Mouse (Mus musculus): Measurements from ENCODE around the gene Picalm. TPM values are rescaled to one million over a fixed set of nuclear protein-coding genes. Genes with fewer than 3 reads are reported as not detected.
A peak's percentile ranks its signal among the peaks of the same experiment; 100 is the strongest.

Gene Picalm
- polyA plus RNA-seq, 1 experiment from 2014 or later, result 36.6 TPM

DNA sequence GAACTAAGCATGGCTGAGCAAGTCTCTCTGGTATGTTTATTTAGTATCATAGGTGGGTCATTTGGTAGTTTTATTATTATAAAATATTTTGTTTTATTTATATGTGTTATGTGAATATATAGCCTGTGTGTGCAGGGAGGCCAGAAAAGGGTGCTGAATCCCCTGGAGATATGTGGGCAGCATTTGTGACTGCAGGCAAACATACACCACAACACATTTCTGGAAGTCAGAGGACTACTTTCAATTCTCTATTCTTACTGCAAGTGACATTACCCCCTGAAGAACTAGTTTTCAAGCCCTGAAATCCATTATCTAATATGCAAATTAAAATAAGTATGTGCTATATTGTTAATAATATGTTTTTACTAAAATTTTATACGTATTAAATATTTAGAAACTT is 43.8 kb downstream of the Picalm start:
- Histone ChIP-seq H3K27me3 (replicated peaks; ENCODE audit: control insufficient read depth, insufficient read depth, low read length) (no peaks in the 10 kb centered on the region), H3K9ac (ENCODE audit: low read depth, low read length) (no peak overlapping the region), H3K4me3 (ENCODE audit: low read depth, low read length) (no peak overlapping the region), H3K4me2 (replicated peaks; ENCODE audit: low read depth) (no peak overlapping the region), H3K27ac (ENCODE audit: low read depth, low read length) (no peak overlapping the region), H3K9me3 (ENCODE audit: control insufficient read depth) (no peaks in the 10 kb centered on the region), H3K36me3 (ENCODE audit: control insufficient read depth, insufficient read depth) (peaks cover 48% of the 10 kb centered on the region), H3K4me1 (replicated peaks; ENCODE audit: control insufficient read depth, insufficient read depth, low read length) (no peaks in the 10 kb centered on the region)
- 100% methylated on average over 1 of the region's 1 CpGs for whole genome bisulfite sequencing
- ATAC-seq, result no peak
- TF ChIP-seq CTCF (IDR thresholded peaks at IDR 0.05; ENCODE audit: low read depth), result no peak

DNA sequence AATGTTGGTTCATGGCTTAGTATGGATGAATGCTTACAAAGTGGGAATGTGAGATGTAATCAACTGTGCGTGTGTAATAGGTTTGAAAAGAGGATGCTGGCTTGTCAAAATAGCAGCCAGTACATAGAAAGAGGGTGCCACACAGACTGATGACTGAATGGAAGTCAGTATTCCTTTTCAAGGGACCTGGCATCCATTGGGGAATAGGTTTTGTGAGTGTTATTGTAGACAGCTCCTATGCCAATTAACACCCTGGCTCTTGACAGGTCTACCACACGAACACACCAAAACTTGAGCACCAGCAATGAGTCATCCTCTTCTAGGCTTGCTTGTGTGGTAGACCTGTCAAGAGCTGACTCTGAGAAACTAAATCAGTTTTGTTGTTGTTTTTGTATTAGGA is 45.6 kb downstream of the Picalm start:
- H3K27me3 ChIP-seq (replicated peaks; ENCODE audit: control insufficient read depth, insufficient read depth, low read length), result no peaks in the 10 kb centered on the region
- no peaks in the 10 kb centered on the region for H3K9me3 ChIP-seq (ENCODE audit: control insufficient read depth)
- no peak for TF ChIP-seq CTCF (IDR thresholded peaks at IDR 0.05; ENCODE audit: low read depth)
- no peak overlapping the region for H3K27ac ChIP-seq (ENCODE audit: low read depth, low read length)
- peaks cover 52% of the 10 kb centered on the region for H3K36me3 ChIP-seq (ENCODE audit: control insufficient read depth, insufficient read depth)
- no peaks in the 10 kb centered on the region for H3K4me1 ChIP-seq (replicated peaks; ENCODE audit: control insufficient read depth, insufficient read depth, low read length)
- H3K9ac ChIP-seq (ENCODE audit: low read depth, low read length), result no peak overlapping the region
- H3K4me2 ChIP-seq (replicated peaks; ENCODE audit: low read depth), result no peak overlapping the region
- no peak for ATAC-seq
- no peak overlapping the region for H3K4me3 ChIP-seq (ENCODE audit: low read depth, low read length)
- 84% methylated on average over 2 of the region's 2 CpGs for WGBS

DNA sequence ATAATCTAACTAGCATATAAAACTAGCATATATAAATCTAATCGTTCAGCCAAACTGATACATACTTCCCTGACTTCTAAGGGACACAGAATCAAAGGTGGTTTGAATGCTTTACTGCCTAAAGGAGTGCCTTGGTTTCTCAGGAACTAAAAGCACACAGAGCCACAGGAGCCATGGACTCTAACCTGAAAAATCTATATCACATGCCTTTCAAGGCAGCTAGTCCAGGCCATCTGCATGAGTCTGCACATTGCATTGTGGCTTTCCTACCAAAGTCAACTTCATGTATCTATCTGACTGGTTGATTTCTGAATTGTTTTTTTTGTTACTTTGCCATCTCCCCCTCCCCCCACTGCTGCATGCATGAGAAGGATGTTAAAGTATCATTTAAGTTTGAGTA is 50.6 kb downstream of the Picalm start:
- H3K4me1 ChIP-seq (replicated peaks; ENCODE audit: control insufficient read depth, insufficient read depth, low read length), result no peaks in the 10 kb centered on the region
- H3K4me2 ChIP-seq (replicated peaks; ENCODE audit: low read depth), result no peak overlapping the region
- no peak overlapping the region for H3K9ac ChIP-seq (ENCODE audit: low read depth, low read length)
- WGBS, result 82% methylated on average over 1 of the region's 1 CpGs
- TF ChIP-seq CTCF (IDR thresholded peaks at IDR 0.05; ENCODE audit: low read depth), result no peak
- ATAC-seq, result peak; percentile 77
- no peak overlapping the region for H3K4me3 ChIP-seq (ENCODE audit: low read depth, low read length)
- peaks cover 46% of the 10 kb centered on the region for H3K36me3 ChIP-seq (ENCODE audit: control insufficient read depth, insufficient read depth)
- H3K27me3 ChIP-seq (replicated peaks; ENCODE audit: control insufficient read depth, insufficient read depth, low read length), result no peaks in the 10 kb centered on the region
- H3K27ac ChIP-seq (ENCODE audit: low read depth, low read length), result no peak overlapping the region
- no peaks in the 10 kb centered on the region for H3K9me3 ChIP-seq (ENCODE audit: control insufficient read depth)

- no peaks in the 10 kb centered on the region for H3K4me1 ChIP-seq (replicated peaks; ENCODE audit: control insufficient read depth, insufficient read depth, low read length)
- H3K27me3 ChIP-seq (replicated peaks; ENCODE audit: control insufficient read depth, insufficient read depth, low read length), result no peaks in the 10 kb centered on the region
- ATAC-seq, result no peak
- no peaks in the 10 kb centered on the region for H3K9me3 ChIP-seq (ENCODE audit: control insufficient read depth)
- 77% methylated on average over 5 of the region's 5 CpGs for WGBS
- H3K36me3 ChIP-seq (ENCODE audit: control insufficient read depth, insufficient read depth), result peaks cover 45% of the 10 kb centered on the region
- no peak overlapping the region for H3K4me2 ChIP-seq (replicated peaks; ENCODE audit: low read depth)
- no peak overlapping the region for H3K9ac ChIP-seq (ENCODE audit: low read depth, low read length)
- H3K27ac ChIP-seq (ENCODE audit: low read depth, low read length), result no peak overlapping the region
- H3K4me3 ChIP-seq (ENCODE audit: low read depth, low read length), result no peak overlapping the region
- peak; percentile 30 for TF ChIP-seq CTCF (IDR thresholded peaks at IDR 0.05; ENCODE audit: low read depth)
Observed at GRCm38 (mm10) chr7:90200251-90200650, 70.2 kb downstream of the Picalm start.

- Histone ChIP-seq H3K36me3 (ENCODE audit: control insufficient read depth, insufficient read depth) (peaks cover 38% of the 10 kb centered on the region), H3K9ac (ENCODE audit: low read depth, low read length) (no peak overlapping the region), H3K27ac (ENCODE audit: low read depth, low read length) (no peak overlapping the region), H3K4me2 (replicated peaks; ENCODE audit: low read depth) (no peak overlapping the region), H3K4me1 (replicated peaks; ENCODE audit: control insufficient read depth, insufficient read depth, low read length) (no peaks in the 10 kb centered on the region), H3K27me3 (replicated peaks; ENCODE audit: control insufficient read depth, insufficient read depth, low read length) (no peaks in the 10 kb centered on the region), H3K4me3 (ENCODE audit: low read depth, low read length) (no peak overlapping the region), H3K9me3 (ENCODE audit: control insufficient read depth) (no peaks in the 10 kb centered on the region)
- 78% methylated on average over 2 of the region's 2 CpGs for WGBS
- TF ChIP-seq CTCF (IDR thresholded peaks at IDR 0.05; ENCODE audit: low read depth), result no peak
- no peak for ATAC-seq
Observed at GRCm38 (mm10) chr7:90201877-90202465, 72.0 kb downstream of the Picalm start.

- peaks cover 41% of the 10 kb centered on the region for H3K36me3 ChIP-seq (ENCODE audit: control insufficient read depth, insufficient read depth)
- no peak overlapping the region for H3K27ac ChIP-seq (ENCODE audit: low read depth, low read length)
- H3K27me3 ChIP-seq (replicated peaks; ENCODE audit: control insufficient read depth, insufficient read depth, low read length), result no peaks in the 10 kb centered on the region
- no peak overlapping the region for H3K4me2 ChIP-seq (replicated peaks; ENCODE audit: low read depth)
- H3K4me1 ChIP-seq (replicated peaks; ENCODE audit: control insufficient read depth, insufficient read depth, low read length), result no peaks in the 10 kb centered on the region
- no peak for ATAC-seq
- 92% methylated on average over 2 of the region's 2 CpGs for WGBS
- H3K4me3 ChIP-seq (ENCODE audit: low read depth, low read length), result no peak overlapping the region
- no peak overlapping the region for H3K9ac ChIP-seq (ENCODE audit: low read depth, low read length)
- H3K9me3 ChIP-seq (ENCODE audit: control insufficient read depth), result no peaks in the 10 kb centered on the region
- no peak for TF ChIP-seq CTCF (IDR thresholded peaks at IDR 0.05; ENCODE audit: low read depth)
Observed at GRCm38 (mm10) chr7:90203914-90204313, 73.9 kb downstream of the Picalm start.

GRCm38 (mm10) chr7:90210116-90210515 is 80.1 kb downstream of the Picalm start:
- TF ChIP-seq CTCF (IDR thresholded peaks at IDR 0.05; ENCODE audit: low read depth), result no peak
- Histone ChIP-seq H3K4me1 (replicated peaks; ENCODE audit: control insufficient read depth, insufficient read depth, low read length) (no peaks in the 10 kb centered on the region), H3K4me2 (replicated peaks; ENCODE audit: low read depth) (no peak overlapping the region), H3K27me3 (replicated peaks; ENCODE audit: control insufficient read depth, insufficient read depth, low read length) (no peaks in the 10 kb centered on the region), H3K9ac (ENCODE audit: low read depth, low read length) (no peak overlapping the region), H3K9me3 (ENCODE audit: control insufficient read depth) (no peaks in the 10 kb centered on the region), H3K36me3 (ENCODE audit: control insufficient read depth, insufficient read depth) (peaks cover 18% of the 10 kb centered on the region), H3K27ac (ENCODE audit: low read depth, low read length) (no peak overlapping the region), H3K4me3 (ENCODE audit: low read depth, low read length) (no peak overlapping the region)
- no peak for ATAC-seq
- WGBS, result 95% methylated on average over 2 of the region's 2 CpGs

All from intestine, postnatal 0 days (tissue).